Mouse (Mus musculus) inflammation-experienced regulatory T-cells, adult 16 weeks (primary cell): ENCODE measurements around the gene Cckar. TPM values are rescaled to one million over a fixed set of nuclear protein-coding genes. Genes with fewer than 3 reads are reported as not detected.

Experiments
- polyA plus RNA-seq: library from polyadenylated mRNA; unstranded; fragments of 100-300 nt; shearing (Covaris generic); gene quantifications from one replicate; pipeline ENCODE4 v1.2.1, GENCODE M21; 2017

The Cckar gene
- polyA plus RNA-seq = not detected

DNA sequence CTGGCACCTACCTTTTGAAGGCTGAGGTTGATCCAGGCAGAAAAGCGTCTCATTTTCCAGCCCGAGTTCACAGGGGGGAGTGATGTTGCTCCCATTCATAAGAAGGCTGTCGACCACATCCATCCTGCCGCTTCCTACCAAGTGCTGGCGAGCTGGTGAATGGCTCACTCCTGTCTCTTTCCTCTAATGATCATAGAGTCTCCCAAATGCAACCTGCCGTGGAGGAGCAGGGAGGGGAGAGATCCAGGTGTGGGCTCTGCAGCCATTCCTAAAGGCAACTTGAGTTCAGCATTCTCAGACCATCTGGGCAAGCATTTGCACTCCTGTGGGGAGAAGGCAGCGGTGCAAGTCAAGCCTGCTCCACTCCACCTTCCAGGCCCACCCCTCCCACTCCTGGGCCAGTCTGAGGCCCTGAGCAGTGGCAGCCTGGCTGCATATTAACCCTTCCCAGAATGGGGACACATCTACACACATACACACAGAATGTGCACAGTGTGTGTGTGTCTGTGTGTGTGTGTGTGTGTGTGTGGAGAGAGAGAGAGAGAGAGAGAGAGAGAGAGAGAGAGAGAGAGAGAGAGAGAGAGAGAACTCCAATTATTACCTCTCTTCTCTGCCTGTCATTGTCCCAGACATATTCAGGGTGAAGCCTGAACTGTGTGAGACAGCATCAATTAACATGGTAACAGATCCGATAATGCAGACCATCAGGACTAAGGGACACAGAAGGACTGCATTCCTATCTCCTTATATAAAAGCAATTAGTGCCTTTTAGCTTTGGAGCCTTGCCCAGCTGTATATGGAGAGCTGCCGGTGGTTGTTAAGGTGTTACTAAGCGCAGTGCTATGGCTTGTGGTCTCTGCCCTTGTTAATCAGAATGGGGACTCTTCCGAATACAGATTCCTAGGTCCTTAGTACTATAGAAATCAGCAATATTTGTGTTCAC is at the start of gene Cckar:
Gene Cckar (minus strand): TSS at position 471 of the 943 bp plus-strand sequence.

Other genes with a start within 250 kb of the Cckar start
- gene Rbpj, start 241.6 kb downstream of the Cckar start, polyA plus RNA-seq = 39.1 TPM
- 8.5 TPM for gene Tbc1d19, start 101.9 kb upstream of the Cckar start, polyA plus RNA-seq